Mouse (Mus musculus): ENCODE results near the gene Arsg.

Gene Arsg

DNA sequence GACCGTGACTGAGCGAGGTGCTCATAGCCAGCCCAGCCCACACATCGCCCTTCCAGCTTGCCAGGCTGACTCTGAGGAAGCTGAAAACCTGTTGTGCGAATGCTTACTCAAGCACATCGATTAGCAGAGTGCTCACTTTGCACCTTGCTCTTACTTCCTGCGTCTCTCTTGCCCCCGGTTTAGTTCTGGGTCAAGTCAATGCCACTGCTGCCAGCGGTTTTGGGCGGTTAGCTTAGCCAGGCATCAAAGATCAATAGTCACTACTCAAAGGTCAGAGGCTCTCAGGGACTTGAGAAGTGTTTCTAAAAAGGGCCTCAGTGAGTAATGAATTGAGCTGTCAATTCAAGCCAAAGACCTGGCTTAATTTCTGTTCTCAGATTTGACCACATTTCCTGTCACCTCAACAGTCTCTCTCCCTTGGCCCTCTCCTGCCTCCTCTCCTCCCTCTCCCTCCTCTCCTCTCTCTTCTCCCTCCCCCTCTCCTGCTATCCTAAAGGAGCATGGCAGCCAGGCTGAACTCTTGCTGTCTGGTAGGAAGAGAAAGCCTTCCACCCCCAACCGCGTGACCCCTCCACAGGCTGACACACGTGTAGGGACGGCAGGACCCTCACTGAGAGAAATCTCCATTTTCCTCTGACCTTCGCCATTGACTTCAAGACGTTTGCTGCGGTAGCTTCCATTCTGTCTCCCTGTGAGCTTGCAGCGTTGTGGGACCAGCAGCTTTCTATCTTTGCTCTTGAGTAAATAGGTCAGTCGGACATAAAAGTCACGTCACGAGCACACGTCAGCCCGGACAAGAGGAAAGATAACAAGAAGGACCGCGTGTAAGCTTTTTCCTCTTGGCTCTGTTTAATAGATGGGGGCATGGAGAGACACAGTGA lies 22.0 kb downstream of the Arsg start:
- no peak for DNase-seq (ENCODE audit: low read depth, low spot score)

GRCm38 (mm10) chr11:109495771-109496474 lies 22.7 kb downstream of the Arsg start:
- no peak for DNase-seq (ENCODE audit: low read depth, low spot score)

GRCm38 (mm10) chr11:109496475-109496993 lies 23.4 kb downstream of the Arsg start:
- DNase-seq (ENCODE audit: low read depth, low spot score): no peak

DNA sequence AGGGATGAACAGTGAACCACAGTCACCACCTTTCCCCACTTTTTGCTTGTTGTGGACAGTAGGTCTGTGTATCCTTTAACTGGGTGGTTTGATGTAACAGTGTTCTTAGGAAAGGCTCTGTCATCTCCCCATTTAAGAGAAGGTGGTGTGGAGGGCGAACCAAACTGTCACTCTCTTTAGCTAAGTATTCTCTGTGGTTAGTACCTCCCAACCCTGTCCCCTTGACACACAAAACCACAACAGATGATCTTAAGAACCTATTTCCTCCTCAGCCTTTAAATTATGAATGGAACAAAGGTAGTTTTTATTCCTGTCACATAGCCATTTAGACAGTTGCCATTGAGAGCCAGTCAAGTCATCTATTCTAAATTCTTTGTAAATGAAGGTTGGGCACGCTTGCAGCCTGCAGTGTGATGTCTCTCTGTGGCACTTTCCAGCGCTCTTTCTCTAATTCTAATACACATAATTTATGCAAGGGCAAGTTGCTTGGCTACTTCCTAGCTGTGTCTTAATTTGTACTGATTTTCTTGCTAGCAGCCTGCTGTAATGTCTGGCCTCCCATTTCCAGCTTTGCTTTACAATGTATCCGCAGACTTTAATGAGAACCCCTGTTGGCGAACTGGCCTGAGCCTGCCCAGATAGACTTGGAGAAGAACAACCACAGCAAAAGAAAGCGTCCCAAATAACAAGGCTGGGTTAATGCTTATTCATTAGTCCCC lies 24.0 kb downstream of the Arsg start:
- DNase-seq (ENCODE audit: low read depth, low spot score): no peak

- DNase-seq (ENCODE audit: low read depth, low spot score): no peak
These were observed 24.8 kb downstream of the Arsg start for GRCm38 (mm10) chr11:109497990-109498389.

DNA sequence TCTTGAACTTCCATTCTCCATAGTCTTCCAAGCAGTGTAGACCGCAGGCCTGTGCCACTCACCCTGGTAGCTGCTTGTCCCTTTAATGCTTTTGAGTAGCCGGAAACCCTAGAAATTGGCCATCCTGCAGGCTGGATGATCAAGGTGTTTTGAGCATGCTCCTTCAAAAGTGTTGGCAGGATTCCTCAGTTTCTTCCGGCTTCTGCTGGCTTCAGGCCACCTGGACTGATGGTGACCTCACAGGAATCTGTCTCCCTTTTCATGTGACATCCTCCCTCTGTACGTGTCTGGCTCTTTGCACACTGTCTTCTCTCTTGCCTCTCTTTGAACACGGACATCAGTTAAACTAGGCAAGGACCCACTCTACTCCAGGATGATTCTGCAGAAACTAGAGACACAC lies 27.0 kb downstream of the Arsg start:
- peak; percentile 16 for DNase-seq (ENCODE audit: low read depth, low spot score)

GRCm38 (mm10) chr11:109504977-109505376 lies 31.8 kb downstream of the Arsg start:
- peak; percentile 45 for DNase-seq (ENCODE audit: low read depth, low spot score)

DNA sequence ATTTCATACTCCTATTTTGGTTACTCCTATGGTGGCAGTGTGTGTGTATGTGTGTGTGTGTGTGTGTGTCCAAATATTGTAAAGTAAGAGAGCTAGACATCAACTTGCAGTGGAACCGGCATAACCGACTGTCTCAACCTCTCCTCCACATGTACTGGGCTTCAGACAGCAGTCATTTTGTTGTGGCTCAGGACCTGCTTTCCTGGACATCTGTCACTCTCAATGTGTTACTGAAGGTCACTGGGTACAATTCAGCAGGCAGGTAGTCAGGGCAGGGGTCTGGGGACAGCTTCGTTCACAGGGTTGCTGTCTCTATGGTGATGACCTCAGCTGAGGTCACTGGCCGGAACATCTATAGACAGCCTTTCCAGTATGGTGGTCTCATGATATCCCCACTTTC lies 32.6 kb downstream of the Arsg start:
- DNase-seq (ENCODE audit: low read depth, low spot score): no peak

GRCm38 (mm10) chr11:109507068-109507467 lies 33.9 kb downstream of the Arsg start:
- no peak for DNase-seq (ENCODE audit: low read depth, low spot score)

- DNase-seq (ENCODE audit: low read depth, low spot score): no peak
These were observed 40.0 kb downstream of the Arsg start for GRCm38 (mm10) chr11:109512995-109513675.

DNA sequence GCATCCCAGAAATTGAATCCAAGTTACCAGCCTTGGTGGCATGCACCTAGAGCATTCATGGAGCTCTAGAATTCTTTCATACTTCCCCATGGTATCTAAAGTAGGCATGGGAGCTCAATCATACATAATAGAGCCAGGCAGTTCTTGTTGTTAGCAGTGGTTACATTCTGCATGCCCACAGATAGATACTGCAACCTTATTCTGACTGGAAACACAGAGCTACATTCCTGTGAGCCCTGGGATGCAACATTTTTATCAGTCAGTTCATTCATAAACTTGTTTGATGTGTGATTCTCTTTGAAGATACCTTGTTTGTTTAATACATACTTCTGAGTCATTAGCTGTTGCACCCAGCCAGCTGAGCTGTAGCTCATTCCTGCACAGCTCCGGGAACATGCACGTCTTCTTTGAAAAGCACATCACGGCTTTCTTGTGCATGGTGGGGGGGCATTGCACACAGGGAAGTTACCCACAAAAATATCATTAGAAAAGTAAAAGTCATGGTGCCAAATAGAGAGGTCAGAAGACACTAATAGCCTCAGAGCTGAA lies 41.0 kb downstream of the Arsg start:
- DNase-seq (ENCODE audit: low read depth, low spot score): no peak

DNA sequence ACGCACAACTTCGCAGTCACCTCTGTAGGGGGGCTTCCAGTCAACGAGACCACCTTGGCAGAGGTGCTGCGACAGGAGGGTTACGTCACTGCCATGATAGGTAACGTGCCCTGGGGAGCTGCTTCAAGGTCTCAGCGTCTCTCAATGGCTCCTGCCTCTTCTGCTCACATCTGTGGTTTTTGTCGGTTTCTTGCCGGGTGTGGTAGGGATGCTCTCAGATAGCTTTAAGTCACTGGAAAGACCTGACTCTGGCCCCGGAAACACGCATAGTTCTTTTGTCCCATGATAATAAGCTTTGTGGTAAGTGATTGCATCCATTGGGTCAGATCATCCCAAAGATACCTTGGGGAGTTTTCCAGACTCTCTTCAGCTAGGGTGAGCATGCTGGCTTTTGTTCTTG lies 44.2 kb downstream of the Arsg start:
- DNase-seq (ENCODE audit: low read depth, low spot score): no peak

DNA sequence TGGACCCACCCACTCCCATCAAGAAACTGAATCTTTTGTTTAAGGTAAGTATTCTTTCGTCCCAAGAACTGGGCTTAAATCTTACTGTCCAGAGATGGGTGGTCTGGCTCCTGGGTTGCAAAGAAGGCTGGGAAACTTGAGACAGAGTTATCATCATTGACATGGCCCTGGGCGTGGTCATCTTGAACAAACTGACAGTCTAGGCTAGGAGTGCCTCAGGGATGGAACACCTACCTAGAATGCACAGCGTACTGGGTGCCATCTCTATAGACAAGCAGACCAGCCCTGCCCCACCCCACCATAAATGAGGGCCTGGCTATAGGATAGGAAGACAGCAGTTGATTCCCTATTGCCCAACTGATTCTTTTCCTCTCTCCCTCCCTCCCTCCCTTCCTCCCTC lies 44.6 kb downstream of the Arsg start:
- DNase-seq (ENCODE audit: low read depth, low spot score): no peak

DNA sequence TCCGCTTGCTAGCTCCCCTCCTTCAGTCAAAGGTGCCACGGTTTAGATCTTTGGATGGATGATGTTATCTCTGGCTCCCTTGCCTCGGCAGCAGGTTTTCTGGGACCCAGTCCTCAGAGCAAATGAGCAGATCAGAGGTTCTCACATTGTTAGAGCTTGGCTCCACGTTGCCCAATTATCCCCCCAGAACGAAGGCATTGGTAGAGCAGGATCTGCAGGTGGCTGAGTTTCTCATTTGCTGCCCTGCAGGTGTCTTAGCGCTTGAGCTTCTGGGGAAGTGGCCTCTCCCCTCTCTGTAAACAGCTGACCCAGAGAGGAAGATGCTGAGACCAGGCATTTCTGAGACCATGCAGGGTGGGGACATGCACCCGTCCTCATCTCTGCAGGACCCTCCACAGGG lies 47.8 kb downstream of the Arsg start:
- no peak for DNase-seq (ENCODE audit: low read depth, low spot score)

GRCm38 (mm10) chr11:109524869-109525268 lies 51.7 kb downstream of the Arsg start:
- DNase-seq (ENCODE audit: low read depth, low spot score): no peak

GRCm38 (mm10) chr11:109525571-109525970 lies 52.4 kb downstream of the Arsg start:
- DNase-seq (ENCODE audit: low read depth, low spot score): no peak

GRCm38 (mm10) chr11:109530030-109530429 lies 56.9 kb downstream of the Arsg start:
- no peak for DNase-seq (ENCODE audit: low read depth, low spot score)

DNA sequence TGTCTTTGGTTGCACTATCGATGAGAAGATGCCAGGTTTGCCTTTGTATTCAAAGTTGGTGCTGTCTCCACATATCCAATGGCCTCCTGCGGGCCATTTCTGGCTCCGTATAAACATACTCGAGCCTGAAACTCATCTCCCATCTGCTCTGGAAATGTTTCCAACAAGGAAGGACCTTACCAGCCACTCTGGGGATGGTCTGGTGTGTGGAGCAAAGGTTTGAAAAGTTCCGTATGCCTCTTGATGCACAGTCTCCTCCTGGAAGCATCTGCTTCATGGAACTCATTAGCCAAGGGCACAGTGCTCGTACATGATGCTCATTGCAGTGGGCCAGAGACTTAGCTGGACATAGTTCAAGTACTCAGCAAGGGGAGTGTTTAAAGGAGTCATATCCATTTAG lies 62.8 kb downstream of the Arsg start:
- no peak for DNase-seq (ENCODE audit: low read depth, low spot score)

DNA sequence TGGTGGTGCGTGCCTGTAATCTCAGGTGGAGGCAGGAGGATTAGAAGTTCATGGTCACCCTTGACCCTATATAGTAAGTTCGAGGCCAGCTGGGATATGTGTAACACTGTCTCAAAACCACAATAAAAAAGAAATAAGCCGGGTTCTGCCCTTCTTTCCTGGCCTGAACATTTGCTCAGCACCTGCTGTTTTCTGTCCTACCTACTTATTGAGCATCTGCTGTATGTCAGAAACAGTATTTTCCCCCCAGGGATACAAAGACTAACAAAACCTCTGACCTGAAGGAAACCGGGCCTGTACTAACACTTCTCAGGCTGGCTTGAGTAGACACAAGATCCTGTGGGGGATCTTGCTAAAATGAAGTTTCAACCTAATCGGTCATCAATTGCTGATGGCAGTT lies 63.8 kb downstream of the Arsg start:
- DNase-seq (ENCODE audit: low read depth, low spot score): no peak

DNA sequence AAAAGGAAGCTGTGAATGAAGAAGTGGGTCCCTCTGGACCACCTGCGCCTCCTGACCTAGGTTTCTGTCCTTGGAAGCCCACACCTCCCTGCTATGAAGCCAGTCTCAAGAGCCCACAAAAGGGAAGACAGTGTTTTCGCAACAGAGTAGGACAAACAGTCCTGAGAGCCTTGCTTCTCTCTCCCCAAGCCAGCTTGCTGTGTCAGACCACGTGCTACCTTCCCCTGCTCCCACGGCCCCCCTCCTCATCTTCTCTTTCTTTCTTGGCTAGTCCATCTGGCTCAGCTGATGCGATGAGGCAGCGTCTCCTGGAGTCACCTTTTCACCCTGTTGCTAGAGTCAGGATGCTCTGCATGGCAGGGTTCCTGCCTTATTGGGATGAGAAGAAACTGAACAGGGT lies 66.1 kb downstream of the Arsg start:
- no peak for DNase-seq (ENCODE audit: low read depth, low spot score)

DNA sequence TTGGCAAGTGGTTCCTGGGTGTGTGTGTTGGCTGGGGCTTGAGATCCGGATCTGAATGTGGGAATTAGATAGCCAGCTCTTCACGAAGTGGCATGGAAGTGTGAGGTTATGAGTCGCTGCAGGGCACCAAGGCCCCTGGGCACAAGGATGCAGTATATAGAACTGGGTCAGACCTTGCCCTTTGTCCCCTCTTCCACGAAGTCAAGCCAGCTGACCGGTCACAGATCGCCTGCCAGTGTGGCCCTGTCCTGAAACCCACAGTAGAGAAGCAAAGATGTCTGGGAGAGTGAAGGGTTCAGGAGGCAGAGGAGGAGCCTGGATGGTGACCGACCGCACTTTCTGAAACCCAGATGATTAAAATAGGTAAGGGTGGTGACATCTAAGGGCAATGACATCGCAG lies 70.3 kb downstream of the Arsg start:
- no peak for DNase-seq (ENCODE audit: low read depth, low spot score)
